In the genomic region with DNA sequence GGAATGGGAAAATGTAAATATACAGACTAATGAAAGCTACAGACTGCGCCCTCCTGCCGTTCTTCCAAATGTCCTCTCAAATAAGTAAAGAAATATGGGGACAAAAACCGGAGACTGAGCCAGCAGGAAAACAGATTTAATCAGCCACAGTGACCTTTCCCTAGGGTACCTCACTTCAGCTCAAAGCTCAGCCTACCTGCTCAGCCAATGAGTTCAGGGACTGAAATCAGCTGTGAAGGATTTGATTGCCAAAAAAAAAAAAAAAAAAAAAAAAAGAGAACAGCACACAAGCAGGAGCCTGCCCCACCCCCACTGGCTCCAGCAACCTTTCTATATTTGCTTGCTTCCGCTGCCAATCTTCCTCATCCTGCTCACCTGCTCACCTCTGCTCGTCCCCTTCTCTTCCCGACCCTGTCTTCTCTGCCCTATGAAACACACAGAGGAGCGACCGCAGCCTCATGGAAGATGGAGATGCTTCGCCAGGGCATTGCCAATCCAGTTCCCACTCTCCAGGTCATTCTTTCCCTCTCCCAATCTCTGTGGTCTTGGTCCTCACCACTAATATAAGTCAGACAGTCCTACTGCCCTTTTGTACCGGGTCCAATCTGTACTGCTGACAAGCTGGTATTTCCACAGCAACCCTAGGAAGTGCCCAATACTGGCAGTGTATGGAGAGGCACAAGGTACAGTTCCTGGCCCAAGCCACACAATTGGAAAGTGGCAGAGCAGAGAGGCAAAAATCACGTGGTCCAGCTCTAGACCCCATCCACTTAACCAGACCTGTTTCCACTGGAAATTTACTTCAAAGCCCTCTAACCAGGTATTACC, we compare ENCODE assay signal across 14 mouse cellular contexts. TPM values are rescaled to one million over a fixed set of nuclear protein-coding genes. Genes with fewer than 3 reads are reported as not detected.
DNase-seq lines count a peak whose midpoint lies in the region; ATAC-seq and TF ChIP-seq lines count a peak whose summit lies in the region.
"Had no signal": no experiment of that assay in that cellular context is flagged by ENCODE, and none has a peak within 500 bp of the region (broad histone marks: within the 10 kb centered on the region; RNA-seq: fewer than 3 reads in every experiment).

No protein-coding gene starts in this region.

- DNase-seq in heart, adult 2 months = peak in 1 of 2 experiments; percentile 44
- DNase-seq in ES-CJ7 (ENCODE audit: low read depth, low spot score) = peak; percentile 85
- peak; percentile 71 to 84 for DNase-seq in cerebellum, adult 2 months
- peak; percentile 76 to 86 for DNase-seq in kidney, postnatal 25 days
- no peak for DNase-seq in testis, postnatal 10 days (ENCODE audit: low spot score)
- no peak for DNase-seq in gastrocnemius, postnatal 10 days
- DNase-seq: gastrocnemius, postnatal 36 days; heart, postnatal 14 days had no signal

- peak overlapping the region; percentile 61 for H3K27ac ChIP-seq in heart, adult 2 months
- H3K27ac ChIP-seq in heart, embryonic 12.5 days (ENCODE audit: poor library complexity, severe bottlenecking) = no peak overlapping the region
- peak overlapping the region; percentile 78 for H3K27ac ChIP-seq in cerebellum, adult 2 months (ENCODE audit: insufficient read depth, low read length)
- H3K27ac ChIP-seq: midbrain, embryonic 15.5 days had no signal

- H3K4me3 ChIP-seq in heart, adult 2 months = no peak overlapping the region
- no peak overlapping the region for H3K4me3 ChIP-seq in heart, embryonic 12.5 days
- peak overlapping the region; percentile 53 for H3K4me3 ChIP-seq in cerebellum, adult 2 months (replicated peaks; ENCODE audit: insufficient read depth, low read depth, low read length)
- H3K4me3 ChIP-seq: midbrain, embryonic 15.5 days had no signal

- H3K4me2 ChIP-seq in heart, embryonic 12.5 days = no peak overlapping the region
- H3K4me2 ChIP-seq: midbrain, embryonic 15.5 days had no signal

- intact Hi-C loops in heart, adult 2 months (cut with DNase I) = loop anchor here (2.0 kb wide), 1 partner anchor 37 kb away; a partner anchor contains a TSS

- peaks cover 2% of the 10 kb centered on the region; the same call in 1 of the 2 replicates for H3K36me3 ChIP-seq in heart, adult 2 months (ENCODE audit: control insufficient read depth, insufficient read depth, low read length)
- H3K36me3 ChIP-seq in heart, embryonic 12.5 days = no peaks in the 10 kb centered on the region
- H3K36me3 ChIP-seq: midbrain, embryonic 15.5 days had no signal

- ATAC-seq in heart, embryonic 12.5 days (ENCODE audit: insufficient number of reproducible peaks, low FRiP score) = no peak
- ATAC-seq in megakaryocyte-erythroid progenitor cell, adult 5-6 weeks (replicated peaks; ENCODE audit: low FRiP score, low TSS enrichment, poor library complexity, severe bottlenecking) = no peak
- ATAC-seq: CD4-positive, CD25-positive, alpha-beta regulatory T cell, adult 4 months; forebrain, embryonic 14.5 days; inflammation-experienced regulatory T-cells, adult 6 months; midbrain, embryonic 15.5 days had no signal

- H3K9me3 ChIP-seq in heart, embryonic 12.5 days (replicated peaks) = no peaks in the 10 kb centered on the region
- H3K9me3 ChIP-seq: midbrain, embryonic 15.5 days had no signal

- 64% methylated on average over 11 of the region's 11 CpGs for WGBS in heart, adult 2 months
- 68% methylated on average over 11 of the region's 11 CpGs for WGBS in heart, embryonic 12.5 days
- WGBS in cerebellum, adult 2 months = 10% methylated on average over 11 of the region's 11 CpGs

- no peak for TF ChIP-seq EP300 in heart, adult 2 months (IDR thresholded peaks at IDR 0.05; ENCODE audit: insufficient read depth, low read depth, low read length)

- H3K79me2 ChIP-seq in heart, adult 2 months (replicated peaks; ENCODE audit: control insufficient read depth, insufficient read depth, low read length) = no peaks in the 10 kb centered on the region; the same call in 1 of the 2 replicates

- no peaks in the 10 kb centered on the region for H3K27me3 ChIP-seq in heart, adult 2 months (ENCODE audit: control insufficient read depth, insufficient read depth, low read length)
- H3K27me3 ChIP-seq in heart, embryonic 12.5 days (replicated peaks) = no peaks in the 10 kb centered on the region
- no peaks in the 10 kb centered on the region for H3K27me3 ChIP-seq in cerebellum, adult 2 months (ENCODE audit: control insufficient read depth, insufficient read depth, low read length)
- H3K27me3 ChIP-seq: midbrain, embryonic 15.5 days had no signal

- TF ChIP-seq POLR2A in heart, adult 2 months (IDR thresholded peaks at IDR 0.05; ENCODE audit: insufficient read depth, low read depth, low read length) = no peak
- TF ChIP-seq POLR2A in cerebellum, adult 2 months (IDR thresholded peaks at IDR 0.05; ENCODE audit: borderline replicate concordance, insufficient read depth, low read length) = no peak

- no peak overlapping the region for H3K9ac ChIP-seq in heart, adult 2 months (ENCODE audit: low read depth, low read length)
- H3K9ac ChIP-seq in heart, embryonic 12.5 days = no peak overlapping the region
- H3K9ac ChIP-seq: midbrain, embryonic 15.5 days had no signal

- no peak for TF ChIP-seq CTCF in heart, adult 2 months (IDR thresholded peaks at IDR 0.05)
- TF ChIP-seq CTCF in cerebellum, adult 2 months (IDR thresholded peaks at IDR 0.05; ENCODE audit: borderline replicate concordance, insufficient read depth, low read depth, low read length) = no peak

- peaks cover 3% of the 10 kb centered on the region for H3K4me1 ChIP-seq in heart, adult 2 months (ENCODE audit: control insufficient read depth, insufficient read depth, low read length)
- peaks cover 23% of the 10 kb centered on the region for H3K4me1 ChIP-seq in heart, embryonic 12.5 days (replicated peaks)
- peaks cover 22% of the 10 kb centered on the region for H3K4me1 ChIP-seq in cerebellum, adult 2 months (ENCODE audit: control insufficient read depth, insufficient read depth, low read length)

RNA-seq across cellular contexts. Expression of a gene that starts 3.0 kb away (rescaled TPM):
- 100 to 1,000 TPM; 225 to 312 TPM for total RNA-seq in heart, adult 2 months (2021)
- 490 and 545 TPM in 2 replicates for polyA plus RNA-seq in heart, adult 2 months (2012; rRNA removed)
- polyA plus RNA-seq in heart, embryonic 12.5 days (2016; fragmentation: Nextera tagmentation; extraction: Ambion mirVana) = 48.1 and 52.9 TPM in 2 replicates
- 87.3 and 94.0 TPM in 2 replicates for polyA plus RNA-seq in cerebellum, adult 2 months (2012; rRNA removed)
- 10 to 100 TPM; 51.9 to 60.8 TPM for total RNA-seq in gastrocnemius, postnatal 10 days (2021)
- 20.2 and 27.4 TPM in 2 replicates for total RNA-seq in megakaryocyte-erythroid progenitor cell, adult 5-6 weeks (2014; fragmentation: Nextera tagmentation)
- 22.6 and 25.8 TPM in 2 replicates for total RNA-seq in megakaryocyte-erythroid progenitor cell, adult 5-6 weeks (2017)

RNA-seq across cellular contexts. Expression of a gene that starts 3.1 kb away (rescaled TPM):
- total RNA-seq in heart, adult 2 months (2021) = 10 to 100 TPM; 16.6 to 20.5 TPM
- 21.0 and 23.5 TPM in 2 replicates for polyA plus RNA-seq in heart, adult 2 months (2012; rRNA removed)
- 35.3 and 37.2 TPM in 2 replicates for polyA plus RNA-seq in heart, embryonic 12.5 days (2016; fragmentation: Nextera tagmentation; extraction: Ambion mirVana)
- polyA plus RNA-seq in cerebellum, adult 2 months (2012; rRNA removed) = 42.3 and 42.8 TPM in 2 replicates
- total RNA-seq in gastrocnemius, postnatal 10 days (2021) = 10 to 100 TPM; 23.6 to 26.0 TPM
- 69.2 and 123 TPM in 2 replicates for total RNA-seq in megakaryocyte-erythroid progenitor cell, adult 5-6 weeks (2014; fragmentation: Nextera tagmentation)
- 34.9 and 43.9 TPM in 2 replicates for total RNA-seq in megakaryocyte-erythroid progenitor cell, adult 5-6 weeks (2017)

RNA-seq across cellular contexts. Expression of a gene that starts 19.2 kb away (rescaled TPM):
- total RNA-seq in heart, adult 2 months (2021) = not detected
- polyA plus RNA-seq in heart, adult 2 months (2012; rRNA removed) = 1.1 TPM in 1 of 2 replicates, not detected in the other
- 0.86 and 1.1 TPM in 2 replicates for polyA plus RNA-seq in heart, embryonic 12.5 days (2016; fragmentation: Nextera tagmentation; extraction: Ambion mirVana)
- polyA plus RNA-seq in cerebellum, adult 2 months (2012; rRNA removed) = 27.2 and 27.4 TPM in 2 replicates
- total RNA-seq in gastrocnemius, postnatal 10 days (2021) = under 1 TPM; 0.45 to 0.47 TPM
- total RNA-seq in megakaryocyte-erythroid progenitor cell, adult 5-6 weeks (2014; fragmentation: Nextera tagmentation) = 2.2 TPM in 1 of 2 replicates, not detected in the other
- total RNA-seq in megakaryocyte-erythroid progenitor cell, adult 5-6 weeks (2017) = not detected in 2 replicates
- total RNA-seq: gastrocnemius, postnatal 36 days had no signal

RNA-seq across cellular contexts. Expression of a gene that starts 24.8 kb away (rescaled TPM):
- total RNA-seq in heart, adult 2 months (2021) = 10 to 100 TPM in 1 of 2 experiments, 1 to 10 TPM in 1; 7.9 to 10.2 TPM
- polyA plus RNA-seq in heart, adult 2 months (2012; rRNA removed) = 31.5 and 32.2 TPM in 2 replicates
- polyA plus RNA-seq in heart, embryonic 12.5 days (2016; fragmentation: Nextera tagmentation; extraction: Ambion mirVana) = 22.8 and 25.9 TPM in 2 replicates
- 36.9 and 37.3 TPM in 2 replicates for polyA plus RNA-seq in cerebellum, adult 2 months (2012; rRNA removed)
- total RNA-seq in gastrocnemius, postnatal 10 days (2021) = 10 to 100 TPM; 10.5 to 10.9 TPM
- 34.6 and 35.2 TPM in 2 replicates for total RNA-seq in megakaryocyte-erythroid progenitor cell, adult 5-6 weeks (2014; fragmentation: Nextera tagmentation)
- 42.8 and 45.5 TPM in 2 replicates for total RNA-seq in megakaryocyte-erythroid progenitor cell, adult 5-6 weeks (2017)

RNA-seq across cellular contexts. Expression of a gene that starts 29.4 kb away (rescaled TPM):
- total RNA-seq in heart, adult 2 months (2021) = 1 to 10 TPM; 2.3 to 3.8 TPM
- 4.7 and 6.4 TPM in 2 replicates for polyA plus RNA-seq in heart, adult 2 months (2012; rRNA removed)
- polyA plus RNA-seq in heart, embryonic 12.5 days (2016; fragmentation: Nextera tagmentation; extraction: Ambion mirVana) = 6.2 and 7.1 TPM in 2 replicates
- polyA plus RNA-seq in cerebellum, adult 2 months (2012; rRNA removed) = 0.52 and 1.0 TPM in 2 replicates
- 1 to 10 TPM; 1.9 to 2.5 TPM for total RNA-seq in gastrocnemius, postnatal 10 days (2021)
- total RNA-seq in megakaryocyte-erythroid progenitor cell, adult 5-6 weeks (2014; fragmentation: Nextera tagmentation) = 8.2 TPM in 1 of 2 replicates, not detected in the other
- 0.19 and 0.46 TPM in 2 replicates for total RNA-seq in megakaryocyte-erythroid progenitor cell, adult 5-6 weeks (2017)

Comparison
In these comparisons a context has a peak if more than half of its experiments do, and no peak if none do; other contexts are left out.
1. DNase-seq: peak in ES-CJ7 (single experiment), cerebellum, adult 2 months (2 of 2) and kidney, postnatal 25 days (2 of 2); none in testis, postnatal 10 days (single experiment) and gastrocnemius, postnatal 10 days (single experiment).